Mouse (Mus musculus): ENCODE measurements around the gene Sars2. TPM values are rescaled to one million over a fixed set of nuclear protein-coding genes. Genes with fewer than 3 reads are reported as not detected.

The Sars2 gene
- polyA plus RNA-seq, 1 experiment from 2014 or later = 37.8 TPM

DNA sequence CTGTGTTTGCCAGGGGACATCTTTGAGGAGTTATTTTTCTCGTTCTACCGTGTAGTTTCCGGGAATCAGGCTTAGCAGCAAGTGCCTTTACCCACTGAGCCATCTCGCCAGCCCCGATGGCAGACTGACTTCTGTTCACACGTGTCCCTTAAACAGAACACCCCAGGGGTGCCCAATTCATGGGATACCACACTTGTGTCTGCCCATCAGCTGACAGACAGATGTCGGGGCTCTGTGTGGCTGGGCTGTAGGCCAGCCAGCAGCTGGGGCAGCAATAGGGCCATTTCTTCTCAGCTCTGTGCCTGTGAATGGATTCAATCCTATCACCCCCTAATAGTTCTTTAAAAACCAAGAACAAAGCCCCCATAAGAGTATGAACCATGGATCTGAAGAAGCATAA is 33.3 kb downstream of the Sars2 start:
- H3K4me2 ChIP-seq (ENCODE audit: low read depth, low read length, severe bottlenecking) = no peak overlapping the region
- ATAC-seq (replicated peaks; ENCODE audit: low FRiP score) (no peak), DNase-seq (ENCODE audit: low spot score) (no peak)
- no peaks in the 10 kb centered on the region for H3K36me3 ChIP-seq (ENCODE audit: control insufficient read depth, insufficient read depth, low read length)
- no peak overlapping the region for H3K27ac ChIP-seq (ENCODE audit: low read depth, low read length)
- WGBS = 89% methylated on average over 7 of the region's 7 CpGs
- no peak overlapping the region for H3K4me3 ChIP-seq (ENCODE audit: low read depth, low read length)
- no peaks in the 10 kb centered on the region for H3K9me3 ChIP-seq (ENCODE audit: control insufficient read depth, low read length)
- H3K9ac ChIP-seq (ENCODE audit: low read length) = no peak overlapping the region
- H3K27me3 ChIP-seq (ENCODE audit: control insufficient read depth, insufficient read depth, low read length) = no peaks in the 10 kb centered on the region
- no peaks in the 10 kb centered on the region for H3K4me1 ChIP-seq (replicated peaks; ENCODE audit: control insufficient read depth, insufficient read depth, low read length)

DNA sequence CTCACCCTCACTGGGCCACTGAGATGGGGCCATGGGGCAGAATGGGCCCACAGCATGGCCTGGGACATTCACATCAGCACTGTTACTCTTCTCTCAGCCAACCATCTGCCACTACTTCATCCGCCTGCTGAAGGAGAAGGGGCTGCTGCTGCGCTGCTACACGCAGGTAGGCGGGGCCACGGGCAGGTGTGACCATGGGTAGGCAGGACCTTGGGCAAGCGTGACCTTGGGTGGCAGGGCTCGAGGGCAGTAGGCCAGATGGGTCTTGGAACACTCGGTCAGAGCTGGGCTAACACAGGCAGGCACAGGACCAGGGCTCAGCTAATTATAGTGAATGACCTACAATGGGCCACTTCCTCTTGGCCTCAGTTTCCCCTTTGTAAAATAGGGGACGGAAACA is 37.0 kb downstream of the Sars2 start:
- no peak overlapping the region for H3K27ac ChIP-seq (ENCODE audit: low read depth, low read length)
- DNase-seq (ENCODE audit: low spot score) = no peak
- H3K4me3 ChIP-seq (ENCODE audit: low read depth, low read length) = no peak overlapping the region
- no peaks in the 10 kb centered on the region for H3K4me1 ChIP-seq (replicated peaks; ENCODE audit: control insufficient read depth, insufficient read depth, low read length)
- no peaks in the 10 kb centered on the region for H3K9me3 ChIP-seq (ENCODE audit: control insufficient read depth, low read length)
- H3K9ac ChIP-seq (ENCODE audit: low read length) = no peak overlapping the region
- WGBS = 82% methylated on average over 9 of the region's 9 CpGs
- no peak for ATAC-seq (replicated peaks; ENCODE audit: low FRiP score)
- no peak overlapping the region for H3K4me2 ChIP-seq (ENCODE audit: low read depth, low read length, severe bottlenecking)
- no peaks in the 10 kb centered on the region for H3K27me3 ChIP-seq (ENCODE audit: control insufficient read depth, insufficient read depth, low read length)
- H3K36me3 ChIP-seq (ENCODE audit: control insufficient read depth, insufficient read depth, low read length) = no peaks in the 10 kb centered on the region

GRCm38 (mm10) chr7:28780067-28780658 is 38.4 kb downstream of the Sars2 start:
- DNase-seq (ENCODE audit: low spot score) (peak; percentile 93), ATAC-seq (replicated peaks; ENCODE audit: low FRiP score) (peak; percentile 56; the same call in 1 of the 2 replicates)
- no peaks in the 10 kb centered on the region for H3K36me3 ChIP-seq (ENCODE audit: control insufficient read depth, insufficient read depth, low read length)
- no peaks in the 10 kb centered on the region for H3K27me3 ChIP-seq (ENCODE audit: control insufficient read depth, insufficient read depth, low read length)
- H3K4me3 ChIP-seq (ENCODE audit: low read depth, low read length) = no peak overlapping the region
- H3K4me2 ChIP-seq (ENCODE audit: low read depth, low read length, severe bottlenecking) = no peak overlapping the region
- H3K4me1 ChIP-seq (replicated peaks; ENCODE audit: control insufficient read depth, insufficient read depth, low read length) = no peaks in the 10 kb centered on the region
- 48% methylated on average over 6 of the region's 6 CpGs for WGBS
- no peaks in the 10 kb centered on the region for H3K9me3 ChIP-seq (ENCODE audit: control insufficient read depth, low read length)
- H3K27ac ChIP-seq (ENCODE audit: low read depth, low read length) = no peak overlapping the region
- H3K9ac ChIP-seq (ENCODE audit: low read length) = no peak overlapping the region

DNA sequence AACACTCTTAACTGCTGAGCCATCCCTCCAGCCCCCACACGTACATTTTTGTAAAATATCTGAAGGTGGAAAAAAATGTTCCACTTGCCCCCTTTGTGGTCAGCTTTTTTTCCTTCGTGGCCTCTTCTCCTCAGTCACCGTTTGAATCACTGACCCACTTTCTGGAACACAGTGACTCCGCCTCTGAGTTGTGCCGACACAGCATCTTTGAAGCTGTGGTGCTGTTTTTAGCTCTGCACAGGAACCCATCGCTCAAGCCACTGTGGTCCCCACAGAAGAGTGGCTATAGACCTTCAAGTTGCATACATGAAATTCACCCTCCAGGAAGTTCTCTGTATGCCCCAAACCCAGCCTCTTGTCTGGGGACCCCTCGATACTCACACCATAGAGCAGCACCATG is 39.1 kb downstream of the Sars2 start:
- DNase-seq (ENCODE audit: low spot score) (no peak), ATAC-seq (replicated peaks; ENCODE audit: low FRiP score) (no peak)
- no peak overlapping the region for H3K4me2 ChIP-seq (ENCODE audit: low read depth, low read length, severe bottlenecking)
- H3K4me1 ChIP-seq (replicated peaks; ENCODE audit: control insufficient read depth, insufficient read depth, low read length) = no peaks in the 10 kb centered on the region
- WGBS = 86% methylated on average over 7 of the region's 7 CpGs
- H3K4me3 ChIP-seq (ENCODE audit: low read depth, low read length) = no peak overlapping the region
- no peaks in the 10 kb centered on the region; the same call in 1 of the 2 replicates for H3K36me3 ChIP-seq (ENCODE audit: control insufficient read depth, insufficient read depth, low read length)
- H3K27me3 ChIP-seq (ENCODE audit: control insufficient read depth, insufficient read depth, low read length) = no peaks in the 10 kb centered on the region
- no peak overlapping the region for H3K9ac ChIP-seq (ENCODE audit: low read length)
- no peaks in the 10 kb centered on the region for H3K9me3 ChIP-seq (ENCODE audit: control insufficient read depth, low read length)
- H3K27ac ChIP-seq (ENCODE audit: low read depth, low read length) = no peak overlapping the region

DNA sequence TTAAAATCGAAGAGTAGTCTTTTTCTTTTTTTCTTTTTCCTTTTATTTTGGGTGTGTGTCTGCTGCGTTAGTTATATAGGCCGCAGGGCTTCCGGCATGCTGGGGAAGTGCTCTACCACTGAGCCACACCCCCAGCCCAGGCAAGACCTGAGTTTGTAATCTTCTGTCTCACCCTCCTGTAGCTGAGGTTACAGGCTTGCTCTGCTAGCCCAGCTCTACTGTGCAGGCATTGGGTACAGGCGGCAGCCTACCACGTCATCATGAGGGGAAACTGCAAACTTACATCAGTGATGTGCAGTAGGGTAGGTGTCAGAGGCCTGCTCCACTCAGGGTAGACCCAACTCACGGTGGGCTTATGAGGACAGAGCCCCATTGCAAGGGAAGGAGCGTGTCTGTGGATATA is 39.5 kb downstream of the Sars2 start:
- Histone ChIP-seq H3K4me2 (ENCODE audit: low read depth, low read length, severe bottlenecking) (no peak overlapping the region), H3K9ac (ENCODE audit: low read length) (no peak overlapping the region), H3K27ac (ENCODE audit: low read depth, low read length) (no peak overlapping the region), H3K27me3 (ENCODE audit: control insufficient read depth, insufficient read depth, low read length) (no peaks in the 10 kb centered on the region), H3K36me3 (ENCODE audit: control insufficient read depth, insufficient read depth, low read length) (no peaks in the 10 kb centered on the region; the same call in 1 of the 2 replicates), H3K9me3 (ENCODE audit: control insufficient read depth, low read length) (no peaks in the 10 kb centered on the region), H3K4me3 (ENCODE audit: low read depth, low read length) (no peak overlapping the region), H3K4me1 (replicated peaks; ENCODE audit: control insufficient read depth, insufficient read depth, low read length) (no peaks in the 10 kb centered on the region)
- ATAC-seq (replicated peaks; ENCODE audit: low FRiP score) (no peak), DNase-seq (ENCODE audit: low spot score) (no peak)
- WGBS = 92% methylated on average over 8 of the region's 8 CpGs

DNA sequence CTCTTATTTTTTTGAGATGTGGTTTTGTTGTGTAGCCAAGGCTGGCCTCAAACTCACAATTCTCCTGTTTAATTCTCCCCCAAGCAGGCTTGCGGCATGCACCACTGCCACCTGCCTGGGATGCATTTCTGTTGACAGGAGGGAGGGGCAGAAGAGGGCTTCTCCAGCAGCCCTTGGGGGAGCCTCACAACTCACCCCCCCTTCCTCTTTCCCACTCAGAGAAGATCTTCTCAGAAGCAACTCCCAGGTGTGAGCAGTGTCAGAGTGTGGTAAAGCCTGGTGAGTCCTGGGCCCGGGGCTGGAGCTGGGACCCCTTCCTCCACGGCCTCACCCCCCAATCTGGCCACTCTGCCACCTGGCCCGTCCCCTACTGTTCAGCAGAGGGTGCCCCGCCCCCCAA is 43.4 kb downstream of the Sars2 start:
- H3K27ac ChIP-seq (ENCODE audit: low read depth, low read length) = no peak overlapping the region
- H3K9me3 ChIP-seq (ENCODE audit: control insufficient read depth, low read length) = no peaks in the 10 kb centered on the region
- no peaks in the 10 kb centered on the region; the same call in 1 of the 2 replicates for H3K36me3 ChIP-seq (ENCODE audit: control insufficient read depth, insufficient read depth, low read length)
- no peak for DNase-seq (ENCODE audit: low spot score)
- H3K27me3 ChIP-seq (ENCODE audit: control insufficient read depth, insufficient read depth, low read length) = no peaks in the 10 kb centered on the region
- H3K4me2 ChIP-seq (ENCODE audit: low read depth, low read length, severe bottlenecking) = no peak overlapping the region
- no peaks in the 10 kb centered on the region for H3K4me1 ChIP-seq (replicated peaks; ENCODE audit: control insufficient read depth, insufficient read depth, low read length)
- no peak overlapping the region for H3K4me3 ChIP-seq (ENCODE audit: low read depth, low read length)
- 77% methylated on average over 5 of the region's 5 CpGs for WGBS
- H3K9ac ChIP-seq (ENCODE audit: low read length) = no peak overlapping the region
- no peak for ATAC-seq (replicated peaks; ENCODE audit: low FRiP score)

- DNase-seq (ENCODE audit: low spot score) (no peak), ATAC-seq (replicated peaks; ENCODE audit: low FRiP score) (no peak)
- Histone ChIP-seq H3K4me3 (ENCODE audit: low read depth, low read length) (no peak overlapping the region), H3K9me3 (ENCODE audit: control insufficient read depth, low read length) (no peaks in the 10 kb centered on the region), H3K27me3 (ENCODE audit: control insufficient read depth, insufficient read depth, low read length) (no peaks in the 10 kb centered on the region), H3K36me3 (ENCODE audit: control insufficient read depth, insufficient read depth, low read length) (no peaks in the 10 kb centered on the region; the same call in 1 of the 2 replicates), H3K4me1 (replicated peaks; ENCODE audit: control insufficient read depth, insufficient read depth, low read length) (no peaks in the 10 kb centered on the region), H3K4me2 (ENCODE audit: low read depth, low read length, severe bottlenecking) (no peak overlapping the region), H3K27ac (ENCODE audit: low read depth, low read length) (no peak overlapping the region), H3K9ac (ENCODE audit: low read length) (no peak overlapping the region)
- 96% methylated on average over 9 of the region's 9 CpGs for WGBS
Observed at GRCm38 (mm10) chr7:28787884-28788283, 46.1 kb downstream of the Sars2 start.

- DNase-seq (ENCODE audit: low spot score) (no peak), ATAC-seq (replicated peaks; ENCODE audit: low FRiP score) (no peak)
- 72% methylated on average over 5 of the region's 5 CpGs for WGBS
- Histone ChIP-seq H3K4me1 (replicated peaks; ENCODE audit: control insufficient read depth, insufficient read depth, low read length) (no peaks in the 10 kb centered on the region), H3K36me3 (ENCODE audit: control insufficient read depth, insufficient read depth, low read length) (no peaks in the 10 kb centered on the region; the same call in 1 of the 2 replicates), H3K4me3 (ENCODE audit: low read depth, low read length) (no peak within 1 kb of the TSS), H3K4me2 (ENCODE audit: low read depth, low read length, severe bottlenecking) (no peak within 1 kb of the TSS), H3K27ac (ENCODE audit: low read depth, low read length) (no peak within 1 kb of the TSS), H3K9ac (ENCODE audit: low read length) (no peak within 1 kb of the TSS), H3K27me3 (ENCODE audit: control insufficient read depth, insufficient read depth, low read length) (no peaks in the 10 kb centered on the region), H3K9me3 (ENCODE audit: control insufficient read depth, low read length) (no peaks in the 10 kb centered on the region)
Observed at GRCm38 (mm10) chr7:28788307-28789195, 46.8 kb downstream of the Sars2 start, which contains the start of gene Rinl. TSS of gene Rinl (plus strand) at chr7:28788969.
